Mouse (Mus musculus): ENCODE measurements around the gene Gm614. TPM values are rescaled to one million over a fixed set of nuclear protein-coding genes. Genes with fewer than 3 reads are reported as not detected.

Gene Gm614
- polyA plus RNA-seq (2012; rRNA removed), result not detected in 2 replicates

GRCm38 (mm10) chrX:101263892-101264291, at the start of gene Gm614:
TSS of gene Gm614 (minus strand) at chrX:101263992.

GRCm38 (mm10) chrX:101299055-101299454, 35.3 kb upstream of the Gm614 start, which contains the start of gene Nlgn3:
TSS of gene Nlgn3 (plus strand) at chrX:101299168.

GRCm38 (mm10) chrX:101273875-101274738, 10.3 kb upstream of the Gm614 start, which contains the start of gene Med12:
TSS of gene Med12 (plus strand) at chrX:101274030.

GRCm38 (mm10) chrX:101268755-101269124, 4.9 kb upstream of the Gm614 start, which contains the start of gene Gm20489:
TSS of gene Gm20489 (minus strand) at chrX:101269023.

GRCm38 (mm10) chrX:101268025-101268754, 4.4 kb upstream of the Gm614 start, which contains the start of gene Il2rg:
TSS of gene Il2rg (minus strand) at chrX:101268255.

GRCm38 (mm10) chrX:101253952-101254729, 9.7 kb downstream of the Gm614 start, which contains the start of gene Foxo4:
TSS of gene Foxo4 (plus strand) at chrX:101254528.

GRCm38 (mm10) chrX:101221834-101222795, 41.7 kb downstream of the Gm614 start, which contains the start of gene Snx12:
TSS of gene Snx12 (minus strand) at chrX:101222563.

Other genes with a start within 250 kb of the Gm614 start
- gene Tex11, start 204.3 kb downstream of the Gm614 start, polyA plus RNA-seq (2012; rRNA removed), result 0.01 and 0.06 TPM in 2 replicates
- gene Slc7a3, start 178.0 kb downstream of the Gm614 start, polyA plus RNA-seq (2012; rRNA removed), result 2.0 and 3.5 TPM in 2 replicates
- gene Snx12, start 41.4 kb downstream of the Gm614 start, polyA plus RNA-seq (2012; rRNA removed), result 47.3 and 76.2 TPM in 2 replicates
- gene Foxo4, start 9.5 kb downstream of the Gm614 start, polyA plus RNA-seq (2012; rRNA removed), result 24.3 and 27.0 TPM in 2 replicates
- gene Il2rg, start 4.3 kb upstream of the Gm614 start, polyA plus RNA-seq (2012; rRNA removed), result 3.1 and 4.7 TPM in 2 replicates
- not detected in 2 replicates for gene Gm20489, start 5.0 kb upstream of the Gm614 start, polyA plus RNA-seq (2012; rRNA removed)
- 31.5 and 83.2 TPM in 2 replicates for gene Med12, start 10.0 kb upstream of the Gm614 start, polyA plus RNA-seq (2012; rRNA removed)
- 13.9 and 14.3 TPM in 2 replicates for gene Nlgn3, start 35.2 kb upstream of the Gm614 start, polyA plus RNA-seq (2012; rRNA removed)
- gene Gjb1, start 112.4 kb upstream of the Gm614 start, polyA plus RNA-seq (2012; rRNA removed), result 1.1 and 2.1 TPM in 2 replicates
- 74.0 and 88.4 TPM in 2 replicates for gene Zmym3, start 156.9 kb upstream of the Gm614 start, polyA plus RNA-seq (2012; rRNA removed)
- gene Nono, start 165.3 kb upstream of the Gm614 start, polyA plus RNA-seq (2012; rRNA removed), result 734 and 739 TPM in 2 replicates
- gene Itgb1bp2, start 185.1 kb upstream of the Gm614 start, polyA plus RNA-seq (2012; rRNA removed), result 7.5 and 12.2 TPM in 2 replicates

Data from central nervous system, embryonic 11.5 days (tissue).